Mouse (Mus musculus) neutrophil, adult 83 days (primary cell): ENCODE data around the gene Dab2. TPM values are rescaled to one million over a fixed set of nuclear protein-coding genes. Genes with fewer than 3 reads are reported as not detected.

Experiments used
- total RNA-seq, 2 experiments: library from RNA; stranded (reverse); gene quantifications; one replicate each; pipeline ENCODE4 v1.2.4; 2023

The Dab2 gene
- 1 to 10 TPM; 1.4 to 1.6 TPM for total RNA-seq

DNA sequence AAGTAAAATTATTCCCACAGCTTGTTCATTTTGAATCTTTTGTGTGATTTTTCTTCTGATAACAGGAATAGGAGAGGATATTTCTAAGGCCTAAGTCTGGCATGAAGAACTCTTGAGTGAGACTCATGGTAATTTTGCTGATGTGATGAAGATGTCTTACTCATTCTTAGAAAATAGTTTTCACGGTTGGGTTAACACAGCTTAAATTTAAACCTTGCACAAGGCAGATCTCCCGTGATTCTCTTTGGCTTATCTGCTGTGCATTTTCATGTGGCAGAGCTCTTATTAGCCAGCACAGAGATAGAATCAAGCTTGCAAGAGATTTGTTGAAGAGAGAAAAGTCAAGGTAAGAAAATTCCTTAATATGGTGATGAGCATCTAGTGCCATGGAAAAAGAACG, at the start of gene Dab2:
Dab2 (plus strand) TSS at position 235 of the 400 bp plus-strand sequence.

DNA sequence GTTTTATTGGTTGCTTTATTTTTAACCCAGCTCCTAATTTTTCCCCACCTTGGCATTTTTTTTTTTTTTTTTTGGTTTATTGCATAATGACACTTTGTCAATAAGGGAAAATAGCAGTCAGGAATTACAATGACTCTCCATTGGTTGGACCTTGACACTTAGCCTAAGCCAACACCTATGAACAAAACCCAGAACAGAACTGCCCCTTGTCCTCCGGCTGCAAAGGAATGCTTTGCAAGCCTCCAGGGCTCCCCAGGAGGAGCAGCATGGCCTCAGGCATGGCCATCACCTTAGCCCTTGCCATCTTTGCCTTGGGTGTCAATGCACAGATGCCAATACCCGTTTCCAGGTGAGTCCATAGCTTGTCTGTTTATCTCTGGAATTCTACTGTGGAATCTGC, 145.5 kb downstream of the Dab2 start, which contains the start of gene C9:
C9 (plus strand) TSS at position 193 of the 400 bp plus-strand sequence.

Other genes with a start within 250 kb of the Dab2 start
- not detected for gene C9, start 145.5 kb downstream of the Dab2 start, total RNA-seq
- 100 to 1,000 TPM; 295 to 356 TPM for gene Fyb, start 223.1 kb downstream of the Dab2 start, total RNA-seq